Mouse (Mus musculus) mesoderm, embryonic 11.5 days (tissue): ENCODE data around the gene Rhox3g.
"Not testable (repeated sequence)": the region's sequence is repeated elsewhere in the genome, so short reads cannot be mapped to it uniquely, and the experiment has no call there.

Experiments used
- DNase-seq: peaks from one replicate; pipeline ENCODE4 v3.0.0-alpha.2; 2012; ENCODE audit warnings: low read depth, low spot score

Gene Rhox3g

DNA sequence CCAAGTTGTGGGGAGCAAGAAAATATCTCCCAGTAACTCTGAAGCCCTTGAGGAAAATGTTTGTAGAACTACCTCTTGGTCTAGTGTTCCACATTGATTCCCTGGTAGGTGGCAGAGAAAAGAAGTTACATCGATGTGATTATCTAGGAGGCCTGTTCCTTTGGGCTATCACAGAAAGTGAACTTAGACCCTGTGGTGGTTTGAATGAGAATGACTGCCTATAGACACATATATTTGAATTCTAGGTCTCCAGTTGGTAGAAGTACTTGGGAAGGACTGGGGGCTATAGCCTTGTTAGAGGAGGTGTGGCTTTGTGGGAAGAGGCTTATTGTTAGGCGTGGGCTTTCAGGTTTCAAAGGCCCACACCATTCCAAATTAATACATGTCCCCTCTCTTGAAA is at the start of gene Rhox3g:
Gene Rhox3g (minus strand): TSS at position 101 of the 400 bp plus-strand sequence.
- not testable (repeated sequence) for DNase-seq

DNA sequence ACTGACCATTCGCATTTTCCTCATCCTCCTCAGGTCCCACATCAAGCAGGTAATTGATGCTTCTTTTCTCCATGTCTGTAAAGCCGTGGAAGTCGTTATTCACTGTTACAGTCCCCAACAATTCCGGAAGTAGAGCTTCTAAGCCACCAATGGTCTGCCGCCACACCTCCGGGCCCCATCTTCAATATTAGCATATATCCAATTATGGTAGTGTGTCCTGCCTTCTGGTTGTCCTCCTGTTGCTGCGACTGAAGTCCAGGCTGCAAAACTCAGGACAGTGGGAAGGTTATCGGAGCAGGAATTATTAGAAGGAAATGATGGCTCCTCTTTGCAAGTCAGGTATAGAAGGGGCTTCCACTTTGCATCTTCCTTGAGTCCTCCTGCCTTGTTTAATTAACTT is 44.8 kb upstream of the Rhox3g start, which contains the start of gene Rhox2h:
Gene Rhox2h (minus strand): TSS at position 101 of the 400 bp plus-strand sequence.
- DNase-seq = not testable (repeated sequence)

DNA sequence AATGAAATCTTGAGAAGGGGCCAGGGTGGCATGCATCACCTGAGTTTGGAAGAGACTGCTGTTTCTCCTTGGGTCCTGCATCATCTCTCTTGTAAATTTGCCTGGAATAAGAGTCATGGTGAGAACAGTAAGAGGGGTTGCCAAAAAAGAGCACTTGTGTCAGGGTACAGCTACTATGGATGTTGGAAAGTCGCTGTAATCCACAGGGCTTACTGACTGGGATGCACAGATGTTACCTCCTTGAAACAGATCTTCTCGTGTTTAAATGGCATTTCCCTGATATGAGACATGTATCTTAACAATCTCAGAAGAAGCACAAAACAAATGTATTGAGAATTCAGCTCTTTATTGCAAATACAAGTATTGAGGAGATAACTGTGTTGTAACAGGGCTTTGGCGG is 40.3 kb upstream of the Rhox3g start, which contains the start of gene Rhox3h:
Gene Rhox3h (minus strand): TSS at position 101 of the 400 bp plus-strand sequence.
- not testable (repeated sequence) for DNase-seq

DNA sequence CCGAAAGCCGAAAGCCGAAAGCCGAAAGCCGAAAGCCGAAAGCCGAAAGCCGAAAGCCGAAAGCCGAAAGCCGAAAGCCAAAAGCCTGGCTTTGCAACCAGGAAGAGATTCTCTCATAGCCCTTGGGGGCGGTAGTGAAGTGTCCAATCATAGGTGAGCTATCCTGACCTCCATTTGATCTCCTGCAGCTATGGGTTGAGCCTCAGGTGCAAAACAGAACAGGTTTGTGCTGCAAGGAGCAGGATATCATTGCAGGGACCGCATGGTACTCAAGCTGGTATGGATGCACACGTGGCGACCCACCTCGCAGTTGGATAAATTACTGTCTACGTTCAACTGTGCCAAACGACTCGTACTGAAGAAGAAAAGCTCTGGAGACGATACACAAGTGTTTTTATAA is 22.8 kb upstream of the Rhox3g start, which contains the start of gene Rhox4g:
Gene Rhox4g (minus strand): TSS at position 101 of the 400 bp plus-strand sequence.
- not testable (repeated sequence) for DNase-seq

DNA sequence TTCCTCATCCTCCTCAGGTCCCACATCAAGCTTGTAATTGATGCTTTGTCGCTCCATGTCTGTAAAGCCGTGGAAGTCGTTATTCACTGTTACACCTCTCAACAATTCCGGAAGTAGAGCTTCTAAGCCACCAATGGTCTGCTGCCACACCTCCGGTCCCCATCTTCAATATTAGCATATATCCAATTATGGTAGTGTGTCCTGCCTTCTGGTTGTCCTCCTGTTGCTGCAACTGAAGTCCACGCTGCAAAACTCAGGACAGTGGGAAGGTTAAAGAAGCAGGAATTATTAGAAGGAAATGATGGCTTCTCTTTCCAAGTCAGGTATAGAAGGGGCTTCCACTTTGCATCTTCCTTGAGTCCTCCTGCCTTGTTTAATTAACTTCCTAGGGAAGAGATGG is 15.0 kb upstream of the Rhox3g start, which contains the start of gene Rhox2g:
Gene Rhox2g (minus strand): TSS at position 101 of the 400 bp plus-strand sequence.
- DNase-seq = not testable (repeated sequence)

DNA sequence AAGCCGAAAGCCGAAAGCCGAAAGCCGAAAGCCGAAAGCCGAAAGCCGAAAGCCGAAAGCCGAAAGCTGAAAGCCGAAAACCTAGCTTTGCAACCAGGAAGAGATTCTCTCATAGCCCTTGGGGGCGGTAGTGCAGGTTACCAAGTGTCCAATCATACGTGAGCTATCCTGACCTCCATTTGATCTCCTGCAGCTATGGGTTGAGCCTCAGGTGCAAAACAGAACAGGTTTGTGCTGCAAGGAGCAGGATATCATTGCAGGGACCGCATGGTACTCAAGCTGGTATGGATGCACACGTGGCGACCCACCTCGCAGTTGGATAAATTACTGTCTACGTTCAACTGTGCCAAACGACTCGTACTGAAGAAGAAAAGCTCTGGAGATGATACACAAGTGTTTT is 20.8 kb downstream of the Rhox3g start, which contains the start of gene Rhox4f:
Gene Rhox4f (minus strand): TSS at position 101 of the 400 bp plus-strand sequence.
- not testable (repeated sequence) for DNase-seq

DNA sequence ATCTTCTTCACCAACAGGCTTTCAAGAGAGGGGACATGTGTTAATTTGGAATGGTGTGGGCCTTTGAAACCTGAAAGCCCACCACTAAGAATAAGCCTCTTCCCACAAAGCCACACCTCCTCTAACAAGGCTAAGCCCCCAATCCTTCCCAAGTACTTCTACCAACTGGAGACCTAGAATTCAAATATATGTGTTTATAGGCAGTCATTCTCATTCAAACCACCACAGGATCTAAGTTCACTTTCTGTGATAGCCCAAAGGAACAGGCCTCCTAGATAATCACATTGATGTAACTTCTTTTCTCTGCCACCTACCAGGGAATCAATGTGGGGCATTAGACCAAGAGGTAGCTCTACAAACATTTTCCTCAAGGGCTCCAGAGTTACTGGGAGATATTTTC is 47.7 kb downstream of the Rhox3g start, which contains the start of gene Rhox3f:
Gene Rhox3f (plus strand): TSS at position 301 of the 400 bp plus-strand sequence.
- not testable (repeated sequence) for DNase-seq
